Mouse (Mus musculus): ENCODE results near the gene Lsamp. TPM values are rescaled to one million over a fixed set of nuclear protein-coding genes. Genes with fewer than 3 reads are reported as not detected.

Lsamp gene
- polyA plus RNA-seq, 1 experiment from 2014 or later, result 29.4 TPM

GRCm38 (mm10) chr16:40930596-40930995, 946.4 kb downstream of the Lsamp start:
- Histone ChIP-seq H3K27ac (no peak overlapping the region), H3K27me3 (replicated peaks) (no peaks in the 10 kb centered on the region), H3K4me1 (no peaks in the 10 kb centered on the region), H3K36me3 (no peaks in the 10 kb centered on the region), H3K9ac (no peak overlapping the region), H3K4me2 (replicated peaks) (no peak overlapping the region), H3K9me3 (no peaks in the 10 kb centered on the region), H3K4me3 (no peak overlapping the region)
- ATAC-seq (ENCODE audit: low FRiP score, low read depth), result no peak
- 90% methylated on average over 4 of the region's 4 CpGs for WGBS

GRCm38 (mm10) chr16:40942266-40942665, 958.1 kb downstream of the Lsamp start:
- no peak for ATAC-seq (ENCODE audit: low FRiP score, low read depth)
- Histone ChIP-seq H3K27ac (no peak overlapping the region), H3K4me2 (replicated peaks) (no peak overlapping the region), H3K4me3 (no peak overlapping the region), H3K9me3 (no peaks in the 10 kb centered on the region), H3K36me3 (no peaks in the 10 kb centered on the region), H3K9ac (no peak overlapping the region), H3K4me1 (no peaks in the 10 kb centered on the region), H3K27me3 (replicated peaks) (no peaks in the 10 kb centered on the region)
- WGBS, result 92% methylated on average over 3 of the region's 3 CpGs

GRCm38 (mm10) chr16:40945834-40946233, 961.7 kb downstream of the Lsamp start:
- Histone ChIP-seq H3K36me3 (no peaks in the 10 kb centered on the region), H3K27ac (no peak overlapping the region), H3K4me2 (replicated peaks) (no peak overlapping the region), H3K9ac (no peak overlapping the region), H3K4me3 (no peak overlapping the region), H3K27me3 (replicated peaks) (no peaks in the 10 kb centered on the region), H3K9me3 (no peaks in the 10 kb centered on the region), H3K4me1 (no peaks in the 10 kb centered on the region)
- no peak for ATAC-seq (ENCODE audit: low FRiP score, low read depth)
- WGBS, result 77% methylated on average over 1 of the region's 1 CpGs

GRCm38 (mm10) chr16:40948013-40948412, 963.9 kb downstream of the Lsamp start:
- ATAC-seq (ENCODE audit: low FRiP score, low read depth), result no peak
- Histone ChIP-seq H3K4me2 (replicated peaks) (no peak overlapping the region), H3K9me3 (no peaks in the 10 kb centered on the region), H3K27me3 (replicated peaks) (no peaks in the 10 kb centered on the region), H3K4me3 (no peak overlapping the region), H3K36me3 (no peaks in the 10 kb centered on the region), H3K9ac (no peak overlapping the region), H3K27ac (no peak overlapping the region), H3K4me1 (no peaks in the 10 kb centered on the region)

GRCm38 (mm10) chr16:40959211-40959610, 975.0 kb downstream of the Lsamp start:
- ATAC-seq (ENCODE audit: low FRiP score, low read depth), result no peak
- WGBS, result 93% methylated on average over 2 of the region's 2 CpGs

GRCm38 (mm10) chr16:40960586-40960985, 976.4 kb downstream of the Lsamp start:
- whole genome bisulfite sequencing, result 92% methylated on average over 1 of the region's 1 CpGs
- H3K36me3 ChIP-seq, result no peaks in the 10 kb centered on the region
- no peak overlapping the region for H3K4me2 ChIP-seq (replicated peaks)
- H3K9me3 ChIP-seq, result no peaks in the 10 kb centered on the region
- no peak for ATAC-seq (ENCODE audit: low FRiP score, low read depth)
- H3K27me3 ChIP-seq (replicated peaks), result no peaks in the 10 kb centered on the region
- no peak overlapping the region for H3K9ac ChIP-seq
- H3K27ac ChIP-seq, result no peak overlapping the region
- H3K4me1 ChIP-seq, result no peaks in the 10 kb centered on the region
- H3K4me3 ChIP-seq, result no peak overlapping the region

More at GRCm38 (mm10) chr16:40959211-40959610, 975.0 kb downstream of the Lsamp start:
- Histone ChIP-seq H3K36me3 (no peaks in the 10 kb centered on the region), H3K27ac (no peak overlapping the region), H3K4me3 (no peak overlapping the region), H3K27me3 (replicated peaks) (no peaks in the 10 kb centered on the region), H3K4me2 (replicated peaks) (no peak overlapping the region), H3K9ac (no peak overlapping the region), H3K9me3 (no peaks in the 10 kb centered on the region), H3K4me1 (no peaks in the 10 kb centered on the region)

- Histone ChIP-seq H3K4me2 (replicated peaks) (peak overlapping the region; percentile 54), H3K4me1 (no peaks in the 10 kb centered on the region), H3K9ac (no peak overlapping the region; the same call in 1 of the 2 replicates), H3K9me3 (no peaks in the 10 kb centered on the region), H3K4me3 (peak overlapping the region; percentile 18; the same call in 1 of the 2 replicates), H3K27me3 (replicated peaks) (no peaks in the 10 kb centered on the region), H3K36me3 (no peaks in the 10 kb centered on the region), H3K27ac (no peak overlapping the region)
- ATAC-seq (ENCODE audit: low FRiP score, low read depth), result peak; percentile 99
- WGBS, result 24% methylated on average over 17 of the region's 17 CpGs
These were observed 984.1 kb downstream of the Lsamp start for GRCm38 (mm10) chr16:40968088-40968860.

- no peak overlapping the region for H3K27ac ChIP-seq
- H3K27me3 ChIP-seq (replicated peaks), result no peaks in the 10 kb centered on the region
- WGBS, result 76% methylated on average over 3 of the region's 3 CpGs
- no peaks in the 10 kb centered on the region for H3K36me3 ChIP-seq
- H3K4me3 ChIP-seq, result no peak overlapping the region
- H3K4me1 ChIP-seq, result no peaks in the 10 kb centered on the region
- H3K4me2 ChIP-seq (replicated peaks), result no peak overlapping the region
- ATAC-seq (ENCODE audit: low FRiP score, low read depth), result no peak
- H3K9me3 ChIP-seq, result no peaks in the 10 kb centered on the region
- no peak overlapping the region for H3K9ac ChIP-seq
These were observed 987.2 kb downstream of the Lsamp start for GRCm38 (mm10) chr16:40971382-40971781.

GRCm38 (mm10) chr16:40974084-40974483, 989.9 kb downstream of the Lsamp start:
- Histone ChIP-seq H3K4me1 (no peaks in the 10 kb centered on the region), H3K4me2 (replicated peaks) (no peak overlapping the region), H3K9me3 (no peaks in the 10 kb centered on the region), H3K36me3 (no peaks in the 10 kb centered on the region), H3K9ac (no peak overlapping the region), H3K4me3 (no peak overlapping the region), H3K27me3 (replicated peaks) (no peaks in the 10 kb centered on the region), H3K27ac (no peak overlapping the region)
- no peak for ATAC-seq (ENCODE audit: low FRiP score, low read depth)
- 48% methylated on average over 2 of the region's 2 CpGs for WGBS

- no peak for ATAC-seq (ENCODE audit: low FRiP score, low read depth)
These were observed 998.9 kb downstream of the Lsamp start for GRCm38 (mm10) chr16:40983026-40983425.

GRCm38 (mm10) chr16:41007569-41007968, 1023.4 kb downstream of the Lsamp start:
- no peaks in the 10 kb centered on the region for H3K36me3 ChIP-seq
- H3K9me3 ChIP-seq, result no peaks in the 10 kb centered on the region
- WGBS, result 58% methylated on average over 5 of the region's 5 CpGs
- H3K27ac ChIP-seq, result no peak overlapping the region
- H3K27me3 ChIP-seq (replicated peaks), result no peaks in the 10 kb centered on the region
- no peak overlapping the region for H3K4me2 ChIP-seq (replicated peaks)
- H3K4me3 ChIP-seq, result no peak overlapping the region
- H3K9ac ChIP-seq, result no peak overlapping the region
- 0 out of 2 replicates have a peak, but pooled peaks have one; percentile 25 for ATAC-seq (ENCODE audit: low FRiP score, low read depth)
- H3K4me1 ChIP-seq, result no peaks in the 10 kb centered on the region

More at GRCm38 (mm10) chr16:40983026-40983425, 998.9 kb downstream of the Lsamp start:
- H3K4me1 ChIP-seq, result no peaks in the 10 kb centered on the region
- 60% methylated on average over 3 of the region's 3 CpGs for WGBS
- no peak overlapping the region for H3K27ac ChIP-seq
- no peak overlapping the region for H3K9ac ChIP-seq
- no peaks in the 10 kb centered on the region for H3K27me3 ChIP-seq (replicated peaks)
- H3K36me3 ChIP-seq, result no peaks in the 10 kb centered on the region
- no peak overlapping the region for H3K4me2 ChIP-seq (replicated peaks)
- no peak overlapping the region for H3K4me3 ChIP-seq
- H3K9me3 ChIP-seq, result no peaks in the 10 kb centered on the region

GRCm38 (mm10) chr16:41034746-41035145, 1050.6 kb downstream of the Lsamp start:
- H3K27me3 ChIP-seq (replicated peaks), result no peaks in the 10 kb centered on the region
- no peak for ATAC-seq (ENCODE audit: low FRiP score, low read depth)
- no peak overlapping the region for H3K4me2 ChIP-seq (replicated peaks)
- no peak overlapping the region for H3K9ac ChIP-seq
- no peaks in the 10 kb centered on the region for H3K36me3 ChIP-seq
- H3K27ac ChIP-seq, result no peak overlapping the region
- H3K4me3 ChIP-seq, result no peak overlapping the region
- no peaks in the 10 kb centered on the region for H3K4me1 ChIP-seq
- no peaks in the 10 kb centered on the region for H3K9me3 ChIP-seq

GRCm38 (mm10) chr16:41041686-41042085, 1057.5 kb downstream of the Lsamp start:
- Histone ChIP-seq H3K9me3 (no peaks in the 10 kb centered on the region), H3K4me1 (no peaks in the 10 kb centered on the region), H3K27ac (no peak overlapping the region), H3K9ac (no peak overlapping the region), H3K4me3 (no peak overlapping the region), H3K4me2 (replicated peaks) (no peak overlapping the region), H3K36me3 (no peaks in the 10 kb centered on the region), H3K27me3 (replicated peaks) (no peaks in the 10 kb centered on the region)
- whole genome bisulfite sequencing, result 72% methylated on average over 2 of the region's 2 CpGs
- no peak for ATAC-seq (ENCODE audit: low FRiP score, low read depth)
